Mouse (Mus musculus) cerebellum, adult 9-10 months (tissue): ENCODE measurements around the gene Pnmal1.
"Not testable (repeated sequence)": the region's sequence is repeated elsewhere in the genome, so short reads cannot be mapped to it uniquely, and the experiment has no call there.

Experiments used
- DNase-seq: peaks from one replicate; pipeline ENCODE4 v3.0.0; 2022

Pnmal1 gene

GRCm38 (mm10) chr7:16953776-16954175 lies 5.7 kb upstream of the Pnmal1 start:
- not testable (repeated sequence) for DNase-seq

GRCm38 (mm10) chr7:16955712-16956111 lies 3.8 kb upstream of the Pnmal1 start:
- DNase-seq = no peak

GRCm38 (mm10) chr7:16956410-16957265 lies 2.8 kb upstream of the Pnmal1 start:
- DNase-seq = no peak

GRCm38 (mm10) chr7:16961678-16962077 lies 2.2 kb downstream of the Pnmal1 start:
- no peak for DNase-seq

GRCm38 (mm10) chr7:16968414-16968813 lies 8.9 kb downstream of the Pnmal1 start:
- DNase-seq = no peak

- no peak for DNase-seq
Observed at GRCm38 (mm10) chr7:16971160-16971559, 11.7 kb downstream of the Pnmal1 start.

- no peak for DNase-seq
Observed at GRCm38 (mm10) chr7:16974018-16974417, 14.5 kb downstream of the Pnmal1 start.

- DNase-seq = no peak
Observed at GRCm38 (mm10) chr7:16976298-16976697, 16.8 kb downstream of the Pnmal1 start.

GRCm38 (mm10) chr7:16978173-16978572 lies 18.7 kb downstream of the Pnmal1 start:
- DNase-seq = no peak

GRCm38 (mm10) chr7:16978593-16978992 lies 19.1 kb downstream of the Pnmal1 start:
- DNase-seq = no peak

- DNase-seq = no peak
Observed at GRCm38 (mm10) chr7:16980348-16980747, 20.9 kb downstream of the Pnmal1 start.

- DNase-seq = peak; percentile 89
Observed at GRCm38 (mm10) chr7:16982859-16983568, 23.5 kb downstream of the Pnmal1 start, which contains the start of gene Gm42372. TSS of gene Gm42372 (plus strand) at chr7:16983086.

GRCm38 (mm10) chr7:16987541-16988149 lies 28.2 kb downstream of the Pnmal1 start:
- DNase-seq = no peak

- DNase-seq = no peak
Observed at GRCm38 (mm10) chr7:16988405-16988804, 28.9 kb downstream of the Pnmal1 start.

GRCm38 (mm10) chr7:16990006-16990744 lies 30.7 kb downstream of the Pnmal1 start:
- DNase-seq = no peak

GRCm38 (mm10) chr7:16991681-16992450 lies 32.4 kb downstream of the Pnmal1 start:
- no peak for DNase-seq

GRCm38 (mm10) chr7:16992451-16992807 lies 33.0 kb downstream of the Pnmal1 start, which contains the start of gene Ccdc8:
TSS of gene Ccdc8 (plus strand) at chr7:16992708.
- no peak for DNase-seq

- no peak for DNase-seq
Observed at GRCm38 (mm10) chr7:16993651-16994399, 34.3 kb downstream of the Pnmal1 start.

GRCm38 (mm10) chr7:16994400-16994799 lies 34.9 kb downstream of the Pnmal1 start:
- no peak for DNase-seq

GRCm38 (mm10) chr7:16995345-16995744 lies 35.9 kb downstream of the Pnmal1 start:
- no peak for DNase-seq

GRCm38 (mm10) chr7:16999233-16999632 lies 39.8 kb downstream of the Pnmal1 start:
- DNase-seq = no peak
